21 mouse cellular contexts compared by ENCODE assay signal in the genomic region with DNA sequence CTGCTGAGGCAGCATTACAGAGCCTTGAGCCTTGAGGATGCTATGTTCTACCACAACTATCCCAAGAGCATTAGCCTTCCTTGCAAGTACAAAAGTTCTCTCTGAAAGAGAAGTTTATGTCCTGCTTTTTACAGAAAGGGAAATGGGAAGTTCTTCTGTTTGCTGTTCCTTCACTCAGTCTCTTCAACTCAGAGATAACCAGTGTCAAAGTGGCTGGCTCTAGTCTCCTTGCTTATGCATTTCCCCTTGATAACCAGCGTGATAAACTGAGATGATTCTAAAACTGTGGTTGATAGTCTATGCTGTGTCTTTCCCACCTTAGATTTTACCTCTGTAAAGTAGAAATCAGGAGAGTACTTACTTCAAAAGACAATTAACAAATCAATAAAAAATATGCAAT.
DNase-seq lines count a peak whose midpoint lies in the region; ATAC-seq and TF ChIP-seq lines count a peak whose summit lies in the region.
"Had no signal": no experiment of that assay in that cellular context is flagged by ENCODE, and none has a peak within 500 bp of the region (broad histone marks: within the 10 kb centered on the region; RNA-seq: fewer than 3 reads in every experiment).

No protein-coding gene starts in this region.

- H3K79me2 ChIP-seq in MEL (ENCODE audit: control insufficient read depth, insufficient read depth, low read length, poor library complexity) = no peaks in the 10 kb centered on the region

- 0 out of 2 replicates have a peak overlapping the region, but pooled peaks have one; percentile 34 for H3K27ac ChIP-seq in liver, postnatal 0 days (ENCODE audit: low read depth)
- no peak overlapping the region for H3K27ac ChIP-seq in liver, embryonic 11.5 days (ENCODE audit: low read depth, low read length)
- no peak overlapping the region for H3K27ac ChIP-seq in MEL (ENCODE audit: control insufficient read depth, low read depth, low read length)
- H3K27ac ChIP-seq in lung, postnatal 0 days (ENCODE audit: low read length) = no peak overlapping the region
- H3K27ac ChIP-seq: embryonic facial prominence, embryonic 13.5 days; embryonic facial prominence, embryonic 15.5 days; forebrain, embryonic 13.5 days; forebrain, embryonic 15.5 days had no signal

- H3K36me3 ChIP-seq in liver, postnatal 0 days (replicated peaks; ENCODE audit: insufficient read depth, low read length) = no peaks in the 10 kb centered on the region
- no peaks in the 10 kb centered on the region for H3K36me3 ChIP-seq in liver, embryonic 11.5 days (ENCODE audit: control insufficient read depth, insufficient read depth, low read length)
- peaks cover 0 to 13% of the 10 kb centered on the region in 2 experiments; a peak in 2 of 4 replicates for H3K36me3 ChIP-seq in MEL (ENCODE audit: control insufficient read depth in 1 of 2, insufficient read depth in 2 of 2, low read length in 2 of 2)
- H3K36me3 ChIP-seq in lung, postnatal 0 days (ENCODE audit: insufficient read depth, low read length) = no peaks in the 10 kb centered on the region
- H3K36me3 ChIP-seq: embryonic facial prominence, embryonic 13.5 days; embryonic facial prominence, embryonic 15.5 days; forebrain, embryonic 15.5 days had no signal

- peaks cover 12% of the 10 kb centered on the region for H3K4me1 ChIP-seq in liver, postnatal 0 days (ENCODE audit: insufficient read depth)
- peaks cover 4% of the 10 kb centered on the region; the same call in 1 of the 2 replicates for H3K4me1 ChIP-seq in liver, embryonic 11.5 days (replicated peaks; ENCODE audit: control insufficient read depth, insufficient read depth, low read length)
- H3K4me1 ChIP-seq in MEL (ENCODE audit: control insufficient read depth in 1 of 2, insufficient read depth in 2 of 2, low read length in 2 of 2) = peaks cover 7 to 15% of the 10 kb centered on the region in 2 experiments
- H3K4me1 ChIP-seq in lung, postnatal 0 days (ENCODE audit: insufficient read depth, low read depth, low read length) = 0 out of 2 replicates have a peak, but pooled peaks cover 2% of the 10 kb centered on the region
- H3K4me1 ChIP-seq: embryonic facial prominence, embryonic 15.5 days had no signal

- H3K27me3 ChIP-seq in liver, postnatal 0 days (ENCODE audit: insufficient read depth, low read length) = no peaks in the 10 kb centered on the region
- H3K27me3 ChIP-seq in liver, embryonic 11.5 days (replicated peaks; ENCODE audit: control insufficient read depth, insufficient read depth, low read length) = no peaks in the 10 kb centered on the region
- H3K27me3 ChIP-seq in MEL (ENCODE audit: control insufficient read depth in 1 of 2, insufficient read depth in 2 of 2, low read length in 2 of 2) = no peaks in the 10 kb centered on the region
- H3K27me3 ChIP-seq in lung, postnatal 0 days (replicated peaks; ENCODE audit: insufficient read depth, low read length) = no peaks in the 10 kb centered on the region
- H3K27me3 ChIP-seq: embryonic facial prominence, embryonic 13.5 days; embryonic facial prominence, embryonic 15.5 days; forebrain, embryonic 13.5 days; forebrain, embryonic 15.5 days had no signal

- no peak overlapping the region for H3K4me2 ChIP-seq in liver, postnatal 0 days (ENCODE audit: low read depth, low read length)
- no peak overlapping the region for H3K4me2 ChIP-seq in liver, embryonic 11.5 days
- H3K4me2 ChIP-seq in lung, postnatal 0 days (replicated peaks; ENCODE audit: low read depth, low read length) = no peak overlapping the region
- H3K4me2 ChIP-seq: embryonic facial prominence, embryonic 13.5 days; embryonic facial prominence, embryonic 15.5 days; forebrain, embryonic 13.5 days; forebrain, embryonic 15.5 days had no signal

- 48% methylated on average over 1 of the region's 1 CpGs for WGBS in liver, postnatal 0 days (ENCODE audit: insufficient replicate concordance)
- 38% methylated on average over 1 of the region's 1 CpGs for whole genome bisulfite sequencing in liver, embryonic 11.5 days
- WGBS in lung, postnatal 0 days = 65% methylated on average over 1 of the region's 1 CpGs

- no peaks in the 10 kb centered on the region for H3K9me3 ChIP-seq in liver, postnatal 0 days (ENCODE audit: low read length)
- no peaks in the 10 kb centered on the region for H3K9me3 ChIP-seq in liver, embryonic 11.5 days (ENCODE audit: control insufficient read depth, low read length)
- no peaks in the 10 kb centered on the region for H3K9me3 ChIP-seq in MEL (replicated peaks; ENCODE audit: insufficient read depth, low read length)
- H3K9me3 ChIP-seq in lung, postnatal 0 days (ENCODE audit: low read length) = no peaks in the 10 kb centered on the region
- H3K9me3 ChIP-seq: embryonic facial prominence, embryonic 13.5 days; embryonic facial prominence, embryonic 15.5 days; forebrain, embryonic 13.5 days; forebrain, embryonic 15.5 days had no signal

- TF ChIP-seq CTCF in liver, postnatal 0 days (IDR thresholded peaks at IDR 0.05; ENCODE audit: low read depth) = no peak
- no peak for TF ChIP-seq CTCF in MEL (IDR thresholded peaks at IDR 0.05 in 2 of 3, conservative IDR thresholded peaks at IDR 0.05 in 1 of 3; ENCODE audit: control insufficient read depth in 1 of 3, insufficient read depth in 1 of 3, low read depth in 2 of 3, low read length in 3 of 3, poor library complexity in 1 of 3, severe bottlenecking in 1 of 3)
- no peak for TF ChIP-seq CTCF in lung, postnatal 0 days (IDR thresholded peaks at IDR 0.05)

- TF ChIP-seq RAD21 in MEL (IDR thresholded peaks at IDR 0.05; ENCODE audit: low read depth, low read length) = no peak

- H3K9ac ChIP-seq in liver, postnatal 0 days (replicated peaks) = no peak overlapping the region
- no peak overlapping the region for H3K9ac ChIP-seq in liver, embryonic 11.5 days (ENCODE audit: low read depth, low read length)
- no peak overlapping the region for H3K9ac ChIP-seq in MEL (ENCODE audit: control insufficient read depth, low read depth, low read length, poor library complexity, severe bottlenecking)
- no peak overlapping the region for H3K9ac ChIP-seq in lung, postnatal 0 days (replicated peaks; ENCODE audit: low read depth)
- H3K9ac ChIP-seq: embryonic facial prominence, embryonic 13.5 days; embryonic facial prominence, embryonic 15.5 days; forebrain, embryonic 13.5 days; forebrain, embryonic 15.5 days had no signal

- ATAC-seq in liver, postnatal 0 days = no peak
- ATAC-seq in liver, embryonic 11.5 days (replicated peaks; ENCODE audit: low FRiP score) = no peak
- ATAC-seq in lung, postnatal 0 days = no peak
- ATAC-seq: forebrain, embryonic 13.5 days; forebrain, embryonic 15.5 days had no signal

- no peak for TF ChIP-seq EP300 in liver, postnatal 0 days (IDR thresholded peaks at IDR 0.05; ENCODE audit: low read depth)
- peak; percentile 52 to 70 for TF ChIP-seq EP300 in MEL (IDR thresholded peaks at IDR 0.05; ENCODE audit: low read depth in 1 of 2, low read length in 2 of 2)
- TF ChIP-seq EP300 in lung, postnatal 0 days (IDR thresholded peaks at IDR 0.05) = no peak

- no peak for DNase-seq in liver, postnatal 0 days
- DNase-seq in liver, embryonic 11.5 days (ENCODE audit: low spot score) = no peak
- DNase-seq in MEL (ENCODE audit: low read depth, low spot score) (peak; percentile 58), MEL-GATA-1-ER (ENCODE audit: extremely low read depth, low read depth) (peak; percentile 10)
- DNase-seq in gastrocnemius, adult 18-20 months (ENCODE audit: low spot score) = no peak
- no peak for DNase-seq in lung, postnatal 0 days (ENCODE audit: low spot score)
- DNase-seq: adrenal gland, adult 2 months; adrenal gland, postnatal 10 days; adrenal gland, postnatal 25 days; cerebellum, adult 11 months; cerebellum, adult 18-20 months; cerebellum, adult 8-10 months; cerebellum, adult 9-11 months; cerebellum, postnatal 14 days; cerebellum, postnatal 36 days; embryo, embryonic 11 days had no signal

- TF ChIP-seq POLR2A in MEL (IDR thresholded peaks at IDR 0.05; ENCODE audit: control insufficient read depth in 1 of 2, insufficient read depth in 1 of 2, low read depth in 1 of 2, low read length in 2 of 2, poor library complexity in 1 of 2) = no peak

- H3K4me3 ChIP-seq in liver, postnatal 0 days (ENCODE audit: low read depth, low read length) = no peak overlapping the region
- H3K4me3 ChIP-seq in liver, embryonic 11.5 days (ENCODE audit: low read depth, low read length) = no peak overlapping the region
- H3K4me3 ChIP-seq in MEL (ENCODE audit: control insufficient read depth in 1 of 2, insufficient read depth in 1 of 2, low read depth in 2 of 2, low read length in 2 of 2) = no peak overlapping the region
- H3K4me3 ChIP-seq in lung, postnatal 0 days (ENCODE audit: low read depth, low read length) = no peak overlapping the region
- H3K4me3 ChIP-seq: embryonic facial prominence, embryonic 13.5 days; embryonic facial prominence, embryonic 15.5 days; erythroblast, embryonic 14.5 days; forebrain, embryonic 13.5 days; forebrain, embryonic 15.5 days had no signal

TF ChIP-seq in MEL, 35 proteins besides CTCF, POLR2A, EP300 and RAD21:
- TF ChIP-seq CHD2 (IDR thresholded peaks at IDR 0.05; ENCODE audit: low read length) = no peak
- TF ChIP-seq SMC3 (IDR thresholded peaks at IDR 0.05; ENCODE audit: low read depth, low read length) = 0 out of 2 replicates have a peak, but pooled peaks have one; percentile 5
- TF ChIP-seq GATA1 (IDR thresholded peaks at IDR 0.05; ENCODE audit: low read depth, low read length) = peak; percentile 67
- no peak for TF ChIP-seq NELFE (IDR thresholded peaks at IDR 0.05; ENCODE audit: low read depth, low read length)
- no peak for TF ChIP-seq USF2 (IDR thresholded peaks at IDR 0.05; ENCODE audit: borderline replicate concordance in 1 of 2, insufficient read depth in 1 of 2, low read depth in 1 of 2, low read length in 2 of 2)
- no peak for TF ChIP-seq POLR2AphosphoS5 (IDR thresholded peaks at IDR 0.05; ENCODE audit: borderline replicate concordance, low read depth, low read length)
- TF ChIP-seq MAFK (IDR thresholded peaks at IDR 0.05; ENCODE audit: borderline replicate concordance, low read depth, low read length) = no peak
- TF ChIP-seq POLR2AphosphoS2 (IDR thresholded peaks at IDR 0.05; ENCODE audit: low read length) = no peak
- no peak for TF ChIP-seq JUND (IDR thresholded peaks at IDR 0.05; ENCODE audit: low read depth, low read length)
- TF ChIP-seq RCOR1 (IDR thresholded peaks at IDR 0.05; ENCODE audit: low read depth, low read length) = peak; percentile 59
- TF ChIP-seq ZNF384 (IDR thresholded peaks at IDR 0.05; ENCODE audit: low read depth, low read length) = no peak
- peak; percentile 20; the same call in 1 of the 2 replicates for TF ChIP-seq TCF12 (IDR thresholded peaks at IDR 0.05; ENCODE audit: low read depth, low read length)
TF ChIP-seq in MEL: peak in this region for 4.

Comparison
In these comparisons a context has a peak if more than half of its experiments do, and no peak if none do; other contexts are left out.
1. DNase-seq: peak in MEL (single experiment) and MEL-GATA-1-ER (single experiment); none in liver, postnatal 0 days (single experiment), liver, embryonic 11.5 days (single experiment), gastrocnemius, adult 18-20 months (single experiment) and lung, postnatal 0 days (single experiment).